Mouse (Mus musculus): ENCODE measurements around the gene Xntrpc.

Gene Xntrpc

DNA sequence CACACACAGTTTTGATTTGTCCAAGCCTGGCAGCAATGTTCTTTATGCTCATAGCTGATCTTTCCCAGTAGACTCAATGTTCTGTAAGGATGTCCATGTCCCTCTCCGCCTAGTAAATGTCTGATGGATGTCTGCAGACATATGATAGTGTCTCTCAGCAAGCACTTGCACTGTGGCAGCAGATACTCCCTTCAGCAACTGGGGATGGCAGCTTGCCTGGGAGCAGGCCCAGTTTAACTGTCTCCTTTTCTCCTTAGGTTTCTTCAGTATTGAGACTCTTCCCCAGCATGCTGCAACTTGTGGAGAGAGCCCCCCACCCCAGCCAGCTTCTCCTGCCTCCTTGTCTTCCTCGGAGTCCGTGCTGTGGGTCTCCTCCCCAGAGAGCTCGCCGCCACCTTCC lies 16.3 kb downstream of the Xntrpc start:
- no peak for DNase-seq (ENCODE audit: low read depth)

DNA sequence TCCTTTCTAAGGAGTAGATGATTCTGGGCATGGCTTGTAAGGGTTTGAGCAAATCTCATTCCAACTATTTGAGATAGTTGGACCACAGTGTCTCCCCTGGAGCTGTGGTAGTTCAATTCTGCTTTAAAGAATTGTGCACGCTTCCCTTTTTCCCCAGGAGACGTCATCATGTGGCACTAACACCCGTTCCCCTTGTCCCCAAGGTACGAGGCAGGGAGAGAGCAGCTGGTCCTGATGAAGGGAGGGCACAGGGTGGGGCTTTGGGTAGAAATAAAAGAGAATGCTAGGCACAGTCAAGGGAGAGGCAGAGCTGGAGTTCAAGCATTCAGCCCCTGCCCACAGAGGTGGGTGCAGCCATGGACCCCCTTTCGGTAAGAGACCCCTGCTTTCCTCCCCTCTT lies 17.3 kb downstream of the Xntrpc start, which contains the start of gene Trpc2:
Gene Trpc2, plus strand, starts transcription at position 301 of the 400 bp plus-strand sequence.
- no peak for DNase-seq (ENCODE audit: low read depth)

DNA sequence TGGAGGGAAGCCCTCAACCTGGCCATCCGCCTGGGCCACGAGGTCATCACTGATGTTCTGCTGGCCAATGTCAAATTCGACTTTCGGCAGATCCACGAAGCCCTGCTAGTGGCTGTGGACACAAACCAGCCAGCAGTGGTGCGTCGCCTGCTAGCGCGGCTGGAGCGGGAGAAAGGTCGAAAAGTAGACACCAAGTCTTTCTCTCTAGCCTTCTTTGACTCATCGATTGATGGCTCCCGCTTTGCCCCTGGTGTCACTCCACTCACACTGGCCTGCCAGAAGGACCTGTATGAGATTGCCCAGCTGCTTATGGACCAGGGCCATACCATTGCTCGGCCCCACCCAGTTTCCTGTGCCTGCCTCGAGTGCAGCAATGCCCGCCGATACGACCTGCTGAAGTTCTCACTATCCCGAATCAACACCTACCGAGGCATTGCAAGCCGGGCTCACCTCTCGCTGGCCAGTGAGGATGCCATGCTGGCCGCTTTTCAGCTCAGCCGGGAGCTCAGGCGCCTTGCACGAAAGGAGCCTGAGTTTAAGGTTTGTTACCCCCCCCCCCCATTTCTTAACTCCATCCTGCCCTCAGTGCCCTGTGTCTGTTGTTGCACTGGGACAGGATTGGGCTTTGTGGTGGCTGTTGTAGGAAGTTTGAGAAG lies 18.7 kb downstream of the Xntrpc start:
- DNase-seq (ENCODE audit: low read depth) = no peak

DNA sequence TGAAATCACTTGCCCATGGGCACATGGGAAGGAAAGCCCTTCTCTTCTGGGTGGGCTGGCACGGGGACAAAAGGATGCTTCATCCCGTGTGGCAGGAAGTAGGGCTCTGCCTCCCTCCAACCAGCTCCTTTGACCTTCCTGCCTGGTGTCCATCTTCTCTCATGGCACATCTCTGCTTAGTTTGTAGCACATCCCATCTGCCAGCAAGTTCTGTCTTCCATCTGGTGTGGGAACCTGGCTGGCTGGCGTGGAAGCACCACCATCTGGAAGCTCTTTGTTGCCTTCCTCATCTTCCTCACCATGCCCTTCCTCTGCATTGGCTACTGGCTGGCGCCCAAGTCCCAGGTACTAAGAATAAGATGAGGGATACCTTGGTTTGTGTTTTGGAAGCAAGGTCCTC lies 21.8 kb downstream of the Xntrpc start:
- DNase-seq (ENCODE audit: low read depth) = no peak

DNA sequence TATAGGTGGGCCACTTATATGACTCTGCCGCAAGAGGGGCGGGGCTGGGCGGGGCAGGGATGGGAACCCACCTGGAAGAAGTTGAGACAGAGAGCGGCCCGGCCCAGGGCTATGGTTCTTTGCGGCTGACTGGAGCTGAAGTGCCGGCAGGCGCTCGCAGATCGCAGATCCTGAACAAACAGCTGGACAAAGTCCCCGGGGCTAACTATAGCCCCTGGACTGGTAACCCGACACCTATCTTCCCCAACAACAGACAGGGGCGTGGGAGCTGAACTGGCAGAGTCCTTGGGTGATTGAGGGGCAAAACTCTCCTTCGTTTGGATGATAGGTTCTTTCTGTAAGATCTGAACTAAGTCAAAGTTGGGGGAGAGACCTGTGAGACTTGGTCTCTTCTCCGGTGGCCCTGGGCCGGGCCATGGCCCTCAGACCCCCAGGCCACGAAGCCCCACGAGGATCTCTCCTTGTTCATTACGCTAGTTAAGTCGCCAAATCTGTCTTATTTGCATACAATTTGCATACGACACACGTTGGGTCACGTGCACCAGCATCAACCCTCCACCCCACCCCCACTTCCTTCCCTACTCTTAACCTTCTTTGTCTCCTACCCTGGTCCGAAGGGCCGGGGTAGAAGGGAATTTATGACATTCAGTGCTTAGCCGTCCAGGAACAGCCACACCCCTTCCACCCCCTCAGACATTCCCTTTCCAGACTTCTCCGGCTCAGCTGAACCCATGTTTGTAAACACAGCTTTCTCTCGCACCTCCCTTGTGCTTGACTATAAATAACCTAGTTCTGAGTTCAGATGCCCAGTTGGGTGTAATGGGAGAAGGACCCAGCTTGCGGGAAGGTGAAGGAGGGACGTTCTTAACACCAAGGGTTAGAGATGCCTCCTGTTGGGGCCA lies 34.5 kb downstream of the Xntrpc start:
- DNase-seq (ENCODE audit: low read depth) = peak; percentile 78

DNA sequence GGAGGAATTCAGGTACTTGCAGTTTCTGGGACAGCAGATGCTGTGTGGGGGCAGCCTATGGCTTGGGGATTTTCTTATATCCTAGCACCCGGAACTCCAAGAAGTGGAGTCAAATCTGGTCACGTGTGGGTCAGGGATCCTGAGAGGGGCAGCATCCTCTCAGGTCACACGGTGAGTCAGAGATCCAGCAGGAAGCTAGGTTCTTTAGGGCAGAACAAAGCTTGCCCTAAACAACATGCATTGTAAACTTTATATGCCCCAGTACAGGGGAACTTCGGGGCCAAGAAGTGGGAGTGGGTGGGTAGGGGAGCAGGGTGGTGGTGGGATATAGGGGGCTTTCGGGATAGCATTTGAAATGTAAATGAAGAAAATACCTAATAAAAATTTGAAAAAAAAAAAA lies 35.4 kb downstream of the Xntrpc start:
- no peak for DNase-seq (ENCODE audit: low read depth)

DNA sequence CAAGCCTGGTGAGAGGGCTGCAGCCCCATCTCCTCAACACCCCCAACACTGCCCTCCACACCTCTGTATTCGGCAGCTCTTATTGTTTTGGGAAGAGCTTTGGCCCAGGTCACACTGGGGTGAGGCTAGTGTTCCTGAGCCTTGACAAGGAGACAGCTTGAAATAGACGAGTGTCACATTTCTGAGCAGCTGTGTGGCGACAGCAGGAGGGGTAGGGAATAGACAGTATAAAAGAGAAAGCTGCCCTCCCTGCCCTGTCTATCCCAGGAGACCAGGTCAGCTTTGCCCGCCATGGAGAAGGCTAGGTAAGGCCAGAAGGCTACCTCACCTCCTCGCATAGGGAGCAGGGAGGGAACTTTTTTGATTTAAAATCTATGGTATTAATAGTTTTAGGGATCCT lies 36.0 kb downstream of the Xntrpc start, which contains the start of gene Art1:
Gene Art1, plus strand, starts transcription at position 257 of the 400 bp plus-strand sequence.
- no peak for DNase-seq (ENCODE audit: low read depth)

DNA sequence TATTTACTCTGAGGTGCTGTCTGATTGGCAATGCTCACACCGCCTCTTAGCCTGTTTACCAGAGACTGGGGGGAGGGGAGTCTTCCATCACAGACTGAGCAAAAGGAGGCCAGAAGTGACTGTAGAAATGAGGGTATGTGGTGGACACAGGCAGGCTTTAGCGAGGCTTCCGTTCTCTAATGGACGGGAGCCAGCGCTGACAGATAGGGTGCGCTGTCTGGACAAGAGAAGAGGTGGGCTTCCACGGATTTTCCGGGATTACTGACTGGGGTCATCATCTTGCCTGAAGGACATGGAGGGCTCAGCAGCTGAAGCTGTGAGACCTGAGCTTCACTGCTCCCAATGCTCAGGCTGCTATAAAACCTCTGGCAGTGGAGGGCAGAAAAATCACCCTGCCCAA lies 36.7 kb downstream of the Xntrpc start:
- no peak for DNase-seq (ENCODE audit: low read depth)

DNA sequence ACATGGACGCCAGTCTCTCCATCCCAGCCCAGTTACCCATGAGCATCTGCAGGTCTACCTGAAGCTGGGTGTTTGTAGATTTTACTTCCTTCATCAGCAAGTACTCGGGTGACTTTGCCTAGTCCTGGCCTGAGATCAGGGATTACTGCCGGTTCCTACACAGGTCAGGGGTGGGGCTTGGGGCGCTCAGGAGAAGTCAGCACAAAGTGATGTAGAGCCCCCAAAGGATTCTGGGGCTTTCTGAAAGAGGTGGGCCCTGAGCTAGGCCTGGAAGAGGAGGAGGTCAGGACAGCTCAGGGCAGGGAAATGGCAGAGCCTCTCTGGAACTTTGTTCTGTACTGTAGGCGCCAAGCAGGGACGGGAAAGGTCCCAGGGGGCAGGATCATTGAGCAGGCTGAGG lies 37.2 kb downstream of the Xntrpc start:
- DNase-seq (ENCODE audit: low read depth) = no peak

DNA sequence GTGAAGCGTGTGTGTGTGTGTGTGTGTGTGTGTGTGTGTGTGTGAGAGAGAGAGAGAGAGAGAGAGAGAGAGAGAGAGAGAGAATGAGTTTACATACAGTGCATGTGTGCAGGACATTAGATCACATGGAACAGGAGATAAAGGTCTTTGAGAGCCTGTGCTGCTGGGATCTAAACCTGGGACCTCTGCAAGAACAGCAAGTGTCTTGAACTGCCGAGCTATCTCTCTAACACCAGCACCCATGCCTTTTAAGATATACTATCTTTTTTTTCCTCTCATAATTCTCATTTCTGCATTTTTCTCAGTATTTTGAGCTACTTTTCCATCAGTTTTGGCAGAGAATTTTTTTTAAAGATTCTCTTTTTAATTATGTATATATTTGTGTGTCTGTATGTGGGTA lies 38.0 kb downstream of the Xntrpc start:
- no peak for DNase-seq (ENCODE audit: low read depth)

DNA sequence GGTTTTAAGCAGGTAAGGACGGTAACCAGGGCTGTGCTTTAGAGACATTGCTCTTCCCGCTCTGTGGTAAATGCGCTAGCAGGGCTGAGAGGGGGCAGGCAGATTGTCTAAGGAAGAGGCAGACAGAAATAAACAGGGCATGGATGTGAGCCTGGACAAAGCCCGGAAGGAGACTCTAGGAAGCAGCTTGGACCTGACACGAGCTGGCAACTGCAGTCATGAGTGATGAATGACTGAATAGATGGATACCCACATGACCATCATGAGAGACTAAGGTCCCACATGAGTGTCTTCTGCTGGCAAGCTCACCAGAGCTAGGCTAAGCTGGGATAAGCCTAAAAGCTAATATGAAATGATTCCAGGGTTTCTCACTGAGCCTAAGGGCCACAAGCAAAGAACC lies 38.6 kb downstream of the Xntrpc start:
- no peak for DNase-seq (ENCODE audit: low read depth)

DNA sequence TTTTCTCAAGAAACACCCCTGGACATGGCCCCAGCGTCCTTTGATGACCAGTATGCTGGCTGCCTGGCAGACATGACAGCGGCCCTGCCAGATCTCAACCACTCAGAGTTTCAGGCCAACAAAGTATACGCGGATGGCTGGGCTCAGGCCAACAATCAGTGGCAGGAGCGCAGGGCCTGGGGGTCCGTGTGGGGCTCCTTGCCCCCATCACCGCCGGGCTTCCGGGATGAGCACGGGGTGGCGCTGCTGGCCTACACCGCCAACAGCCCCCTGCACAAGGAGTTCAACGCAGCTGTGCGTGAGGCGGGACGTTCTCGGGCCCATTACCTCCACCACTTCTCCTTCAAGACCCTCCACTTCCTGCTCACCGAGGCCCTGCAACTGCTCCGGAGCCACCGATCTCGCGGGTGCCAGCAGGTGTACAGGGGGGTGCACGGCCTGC lies 41.2 kb downstream of the Xntrpc start:
- DNase-seq (ENCODE audit: low read depth) = peak; percentile 26

DNA sequence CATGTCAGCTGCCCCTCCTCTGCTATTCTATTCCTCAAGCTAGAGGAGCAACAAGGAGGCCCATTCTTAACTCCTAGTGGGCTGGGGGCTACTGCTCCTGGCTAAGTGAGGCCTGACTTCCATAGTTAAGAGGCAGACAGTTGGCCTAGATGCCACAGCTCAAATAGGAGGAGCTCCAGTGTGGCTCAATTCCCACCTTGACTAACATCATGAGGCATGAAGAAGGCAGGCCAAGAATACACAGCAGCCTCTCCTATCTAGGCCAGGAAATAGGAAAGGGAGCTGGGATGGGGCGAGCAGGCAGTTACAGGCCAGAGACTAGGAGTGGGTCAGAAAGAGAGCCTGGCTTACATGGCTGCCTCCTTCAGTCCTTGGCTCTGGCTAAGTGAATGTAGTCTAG lies 42.7 kb downstream of the Xntrpc start:
- no peak for DNase-seq (ENCODE audit: low read depth)

DNA sequence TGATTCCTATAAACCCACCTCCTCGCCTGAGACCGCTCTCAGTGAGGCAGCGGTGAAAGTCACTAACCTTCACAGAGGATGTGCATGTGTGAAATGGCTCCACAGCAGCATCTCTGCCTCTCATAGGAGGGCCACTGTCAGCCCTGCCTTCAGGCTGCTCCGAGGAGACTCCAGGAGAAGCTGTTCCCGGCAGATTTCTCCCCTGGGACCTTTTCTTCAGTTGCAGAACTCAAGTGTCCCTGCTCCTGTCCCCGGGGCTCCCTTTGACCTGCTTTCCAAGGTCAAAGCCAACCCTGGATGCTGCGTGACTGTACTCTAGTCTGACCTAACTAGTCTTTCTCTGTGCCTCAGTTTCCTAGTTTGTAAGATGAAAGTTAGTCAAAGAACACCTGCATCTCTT lies 43.7 kb downstream of the Xntrpc start, which contains the start of gene Art5:
Gene Art5, minus strand, starts transcription at position 319 of the 400 bp plus-strand sequence.
- no peak for DNase-seq (ENCODE audit: low read depth)

DNA sequence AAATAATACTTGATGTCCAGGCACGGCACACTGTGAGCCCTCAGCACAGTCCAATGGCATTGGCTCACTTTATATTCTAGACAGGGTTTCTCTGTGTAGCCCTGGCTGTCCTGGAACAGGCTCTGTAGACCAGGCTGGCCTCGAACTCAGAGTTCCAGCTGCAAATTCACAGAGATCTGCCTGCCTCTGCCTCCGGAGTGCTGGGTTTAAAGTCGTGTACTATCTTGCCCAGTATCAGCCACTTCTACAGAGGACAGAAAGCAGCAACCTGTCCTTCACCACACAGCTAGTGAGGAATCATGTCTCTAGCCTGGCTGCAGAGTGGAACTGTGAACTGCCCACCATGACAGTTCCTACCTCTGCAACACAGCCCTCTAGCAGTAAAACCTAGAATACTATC lies 44.2 kb downstream of the Xntrpc start:
- DNase-seq (ENCODE audit: low read depth) = no peak

DNA sequence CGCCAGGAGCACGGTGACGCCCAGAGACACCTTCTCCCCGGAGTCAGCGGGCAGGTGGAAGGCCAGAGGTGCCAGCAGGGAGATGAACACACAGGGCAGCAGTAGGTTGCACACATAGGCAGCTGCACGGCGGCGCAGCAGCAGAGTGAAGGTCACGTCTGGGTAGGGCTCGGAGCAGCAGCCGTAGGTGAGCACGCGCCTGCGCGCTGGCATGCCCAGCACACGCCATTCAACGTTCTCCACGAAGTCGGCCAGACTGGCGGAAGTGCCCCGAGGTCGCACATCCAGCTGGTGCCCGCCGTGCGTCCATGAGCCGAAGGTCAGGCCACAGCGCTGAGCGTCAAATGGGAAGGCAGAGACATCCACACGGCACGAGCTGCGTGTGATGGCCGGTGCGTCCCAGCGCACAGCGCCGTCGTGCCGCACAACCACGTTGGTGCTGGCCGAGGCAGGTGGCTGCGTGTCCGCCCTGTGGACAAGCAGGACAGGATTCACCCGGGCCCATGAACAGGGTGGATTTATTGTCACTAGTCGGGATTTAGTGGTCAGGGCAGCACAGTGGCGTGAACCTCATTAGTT lies 47.7 kb downstream of the Xntrpc start:
- DNase-seq (ENCODE audit: low read depth) = no peak

DNA sequence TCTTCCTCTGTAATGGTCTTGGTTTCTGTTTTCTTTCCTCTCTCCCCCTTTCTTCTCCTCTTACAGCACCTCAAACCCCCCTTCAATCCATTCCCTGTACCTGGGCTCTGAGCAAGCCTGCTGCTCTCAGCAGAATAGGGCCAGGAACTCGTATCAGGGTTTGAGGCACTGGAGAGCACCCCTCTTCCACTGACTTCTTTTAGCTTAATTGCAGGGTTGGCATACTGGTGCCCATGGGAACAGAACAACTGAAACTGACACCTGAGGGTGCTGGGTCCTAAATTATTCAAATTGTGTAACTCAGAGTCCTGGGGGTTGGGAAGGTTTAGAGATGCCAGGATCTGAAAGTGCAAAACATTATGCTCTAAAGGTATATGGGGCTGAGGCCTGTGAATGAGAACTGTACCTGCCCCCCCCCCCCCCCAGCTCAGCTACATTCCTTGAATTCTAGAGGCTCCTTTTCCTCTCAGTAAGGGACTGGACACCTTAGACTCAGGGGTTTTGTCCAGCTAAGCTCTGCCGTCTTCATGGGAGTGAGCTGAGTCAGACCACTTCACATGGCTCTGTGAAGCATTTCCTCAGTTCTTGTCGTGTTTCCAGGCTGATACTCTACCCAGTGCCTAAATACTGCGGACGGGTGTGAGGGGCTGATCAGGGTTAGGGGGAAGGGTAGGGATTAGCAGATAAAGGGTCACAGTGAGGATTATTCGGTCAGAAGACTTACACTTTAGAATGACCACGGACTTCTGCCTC lies 51.2 kb downstream of the Xntrpc start, which contains the start of gene Chrna10:
Gene Chrna10, minus strand, starts transcription at position 250 of the 753 bp plus-strand sequence.
- no peak for DNase-seq (ENCODE audit: low read depth)

DNA sequence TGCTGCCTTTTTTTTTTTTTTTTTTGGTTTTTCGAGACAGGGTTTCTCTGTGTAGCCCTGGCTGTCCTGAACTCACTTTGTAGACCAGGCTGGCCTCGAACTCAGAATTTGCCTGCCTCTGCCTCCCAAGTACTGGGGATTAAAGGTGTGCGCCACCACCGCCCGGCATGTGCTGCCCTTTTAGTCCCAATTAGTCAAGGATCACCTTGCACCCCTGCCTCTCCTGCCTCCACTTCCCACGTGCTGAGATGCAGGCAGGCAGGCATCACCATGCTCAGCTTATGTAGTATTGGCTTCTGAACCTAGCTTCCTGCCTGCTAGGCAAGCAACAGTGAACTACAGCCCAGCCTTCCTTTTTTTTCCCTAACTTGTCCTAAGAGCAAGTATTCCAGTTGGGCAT lies 51.9 kb downstream of the Xntrpc start:
- DNase-seq (ENCODE audit: low read depth) = no peak

DNA sequence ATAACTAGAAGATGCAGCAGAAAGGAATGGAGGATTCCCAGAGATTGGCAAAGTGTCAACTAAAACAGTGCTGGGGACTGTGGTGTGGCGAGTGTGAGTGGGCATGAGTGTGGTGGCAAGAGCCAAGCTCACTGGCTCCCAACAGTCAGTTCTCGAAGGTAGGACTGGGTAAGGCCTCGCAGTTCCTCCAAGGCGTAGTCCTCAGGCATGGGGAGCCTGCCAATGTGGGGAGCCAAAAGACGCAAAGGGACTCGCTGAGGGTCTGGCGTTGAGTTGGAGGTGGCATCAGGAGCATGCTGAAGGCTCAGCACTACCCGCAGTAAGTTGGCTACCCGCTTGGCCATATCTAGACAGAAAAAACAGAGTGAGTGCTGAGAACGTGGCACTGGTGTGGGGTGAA lies 54.8 kb downstream of the Xntrpc start:
- DNase-seq (ENCODE audit: low read depth) = no peak

DNA sequence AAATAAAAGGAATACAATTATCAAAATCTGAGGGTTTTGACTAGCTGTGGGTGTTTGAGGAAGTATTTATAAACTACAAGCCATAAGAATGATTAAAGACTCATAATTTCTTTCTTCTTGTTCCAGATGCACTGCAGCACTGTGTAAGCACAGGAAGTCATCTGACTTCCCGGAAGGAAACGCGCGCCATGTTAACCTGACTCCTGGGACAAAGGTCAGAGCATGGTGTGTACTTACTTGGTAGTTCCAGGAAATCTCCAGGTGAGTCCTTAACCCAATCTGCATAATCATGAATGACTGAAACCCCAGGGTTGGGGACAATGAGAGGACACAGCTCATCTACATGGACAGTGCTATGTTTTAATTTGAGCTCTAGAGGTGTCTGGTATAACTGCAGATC lies 66.9 kb downstream of the Xntrpc start:
- no peak for DNase-seq (ENCODE audit: low read depth)

DNA sequence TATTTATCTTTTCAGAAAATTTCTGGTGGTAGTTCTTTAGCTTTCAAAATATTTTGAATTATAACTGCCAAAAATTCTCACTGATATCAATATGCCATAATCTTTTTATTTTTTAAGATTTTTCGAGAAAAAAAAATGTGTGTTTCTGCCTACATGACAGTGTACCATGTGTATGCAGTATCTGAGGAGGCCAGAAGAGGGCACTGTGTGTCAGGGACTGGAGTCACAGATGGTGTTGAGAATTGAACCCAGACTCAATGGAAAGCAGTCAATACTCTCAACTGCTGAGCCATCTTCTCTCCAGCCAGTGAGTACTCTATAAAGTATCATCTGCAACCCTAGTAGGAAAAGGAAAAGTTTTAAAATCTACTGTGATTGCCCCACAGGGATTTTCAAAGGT lies 72.0 kb downstream of the Xntrpc start:
- peak; percentile 50 for DNase-seq (ENCODE audit: low read depth)

DNA sequence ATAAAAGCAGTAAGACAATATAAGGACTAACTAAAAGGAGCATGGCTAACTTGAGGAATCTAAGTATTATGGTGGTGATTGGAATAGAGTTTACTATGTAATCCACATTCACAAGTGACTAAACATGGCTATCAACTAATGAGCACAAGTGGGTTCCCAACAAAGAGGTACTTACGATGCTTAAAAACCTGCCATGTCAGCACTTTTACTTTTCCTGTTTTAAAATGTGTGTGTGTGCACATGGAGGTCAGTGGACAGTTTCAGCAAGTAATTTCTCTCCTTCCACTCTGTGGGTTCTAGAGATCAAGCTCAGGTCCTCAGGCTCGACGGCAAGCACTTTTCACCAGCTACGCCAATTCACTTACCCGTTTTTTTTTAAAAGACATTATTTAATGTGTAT lies 72.4 kb downstream of the Xntrpc start:
- DNase-seq (ENCODE audit: low read depth) = no peak

All from naive thymus-derived CD4-positive, alpha-beta T cell, adult 2 months (primary cell).